Mouse (Mus musculus): Measurements from ENCODE around the gene Coa5.

Coa5 gene

GRCm38 (mm10) chr1:37428911-37429310, 992 bp downstream of the Coa5 start:
- no peak for DNase-seq

GRCm38 (mm10) chr1:37427144-37427875, 2.6 kb downstream of the Coa5 start:
- DNase-seq = no peak

- peak; percentile 93 to 95 for DNase-seq
These were observed 10.5 kb downstream of the Coa5 start for GRCm38 (mm10) chr1:37419420-37419819.

GRCm38 (mm10) chr1:37415394-37415793, 14.5 kb downstream of the Coa5 start:
- DNase-seq = no peak

- DNase-seq = no peak
These were observed 20.3 kb downstream of the Coa5 start for GRCm38 (mm10) chr1:37409647-37410046.

- no peak for DNase-seq
These were observed 21.2 kb downstream of the Coa5 start for GRCm38 (mm10) chr1:37408678-37409077.

DNA sequence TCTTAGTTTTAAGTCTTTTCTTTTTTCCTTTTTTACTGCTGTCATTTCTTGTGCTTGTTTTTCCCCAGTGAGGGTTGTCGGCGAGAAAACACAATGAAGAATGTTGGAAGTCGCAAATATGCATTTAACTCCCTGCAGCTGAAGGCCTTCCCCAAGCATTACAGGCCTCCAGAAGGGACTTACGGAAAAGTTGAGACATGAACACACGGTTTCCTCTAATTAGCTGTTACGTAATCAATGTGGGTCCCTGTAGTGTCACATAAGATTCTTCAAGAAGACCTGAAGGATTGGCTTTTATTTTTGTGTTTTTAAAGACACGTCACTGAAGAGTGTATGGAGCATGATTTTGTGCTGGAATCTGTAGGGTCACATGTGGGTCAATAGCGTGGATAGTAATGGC, 21.8 kb downstream of the Coa5 start:
- no peak for DNase-seq

DNA sequence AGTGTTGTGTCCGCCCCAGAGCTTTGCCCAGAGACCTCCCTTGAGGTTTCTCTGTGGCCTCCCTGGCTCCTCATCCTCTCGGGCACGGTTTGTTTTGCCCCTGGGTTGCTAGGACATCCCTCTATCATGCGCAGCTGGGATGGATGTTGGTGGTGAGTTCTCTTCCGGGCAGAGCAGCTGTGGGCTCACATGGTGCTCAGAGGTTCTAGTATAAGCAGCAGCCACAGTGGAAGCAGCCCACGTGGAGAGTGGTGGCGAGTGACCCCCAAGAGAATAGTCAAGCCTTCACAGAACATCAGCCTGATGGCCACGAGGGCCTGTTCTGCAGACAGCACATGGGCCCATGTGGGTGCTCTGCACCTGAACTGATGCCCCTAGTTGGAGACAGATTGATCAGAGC, 22.7 kb downstream of the Coa5 start:
- DNase-seq = no peak

DNA sequence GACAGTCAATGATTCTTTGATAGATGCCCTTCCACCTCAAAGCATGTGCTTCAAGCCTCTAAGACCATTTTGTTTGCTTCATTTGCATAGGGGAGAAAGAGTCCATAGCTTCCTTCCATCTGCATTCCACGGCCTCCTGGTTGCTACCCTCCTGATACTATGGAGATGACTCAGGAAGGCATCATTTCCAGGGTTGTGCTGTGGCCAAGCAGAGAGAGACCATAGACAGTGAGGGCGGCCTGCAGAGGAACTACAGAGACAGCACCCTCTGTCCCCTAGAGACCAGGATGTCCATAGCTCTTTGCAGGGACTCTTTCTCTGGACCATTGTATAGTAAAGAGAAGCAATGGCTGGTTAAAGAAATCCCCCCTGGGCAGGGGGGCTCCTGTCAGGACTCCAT, 24.8 kb downstream of the Coa5 start:
- no peak for DNase-seq

GRCm38 (mm10) chr1:37401687-37402086, 28.2 kb downstream of the Coa5 start:
- DNase-seq = peak; percentile 80 to 81

DNA sequence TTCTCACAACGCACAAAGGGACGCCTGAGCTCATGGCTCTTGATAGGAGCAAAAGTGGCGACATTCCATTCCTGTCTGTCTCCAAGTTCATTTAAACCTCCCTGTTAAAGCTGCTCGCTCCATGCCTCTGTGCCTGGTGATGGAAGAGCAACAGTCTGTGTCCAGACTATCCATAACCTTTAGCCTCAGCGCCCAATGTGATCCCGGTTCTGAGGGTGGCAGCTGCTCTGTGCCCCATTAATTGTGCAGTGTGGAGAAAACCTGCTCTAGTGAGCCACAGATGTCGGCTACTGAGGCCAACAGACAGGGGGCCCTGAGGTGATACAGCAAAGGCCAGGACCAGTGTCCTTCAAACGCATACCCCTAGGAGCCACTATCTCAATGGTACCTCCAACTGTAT, 30.2 kb downstream of the Coa5 start:
- DNase-seq = no peak

DNA sequence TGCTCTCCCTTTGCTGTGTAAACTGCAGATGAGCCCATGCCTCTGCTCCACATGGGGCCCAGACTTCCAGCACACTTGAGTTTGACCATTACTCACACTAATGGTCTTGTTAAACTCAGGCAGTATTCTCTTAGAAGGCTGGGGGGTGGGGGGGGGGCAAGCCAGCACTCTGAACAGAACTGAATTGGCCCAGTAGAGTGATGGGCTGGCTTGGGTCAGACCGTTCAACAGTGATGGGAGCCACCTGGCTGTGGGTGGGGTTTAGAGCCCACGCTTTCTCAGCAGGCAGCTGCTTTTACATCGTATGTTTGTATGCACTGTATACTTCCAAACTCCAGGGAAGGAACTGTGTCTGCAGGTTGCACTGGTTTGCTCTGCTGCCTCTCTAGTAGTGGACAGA, 30.9 kb downstream of the Coa5 start:
- DNase-seq = no peak

DNA sequence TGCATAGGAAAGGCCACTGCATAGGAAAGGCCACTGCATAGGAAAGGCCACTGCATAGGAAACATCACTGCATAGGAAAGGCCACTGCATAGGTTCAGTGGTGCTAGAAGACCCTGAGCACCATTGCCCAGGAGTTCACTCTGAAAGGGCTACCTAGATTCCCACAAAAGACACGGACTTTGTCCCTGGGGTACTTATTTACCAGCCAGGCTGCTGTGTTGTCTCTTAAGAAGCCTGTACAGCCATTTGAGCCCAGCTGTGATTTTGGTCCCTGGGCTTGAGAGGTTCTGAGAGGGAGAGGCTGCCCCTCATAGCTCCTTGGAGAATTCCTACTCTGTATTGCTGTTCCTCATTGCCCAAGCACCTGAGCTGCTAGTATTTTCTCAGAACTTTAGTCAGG, 33.4 kb downstream of the Coa5 start:
- DNase-seq = no peak

DNA sequence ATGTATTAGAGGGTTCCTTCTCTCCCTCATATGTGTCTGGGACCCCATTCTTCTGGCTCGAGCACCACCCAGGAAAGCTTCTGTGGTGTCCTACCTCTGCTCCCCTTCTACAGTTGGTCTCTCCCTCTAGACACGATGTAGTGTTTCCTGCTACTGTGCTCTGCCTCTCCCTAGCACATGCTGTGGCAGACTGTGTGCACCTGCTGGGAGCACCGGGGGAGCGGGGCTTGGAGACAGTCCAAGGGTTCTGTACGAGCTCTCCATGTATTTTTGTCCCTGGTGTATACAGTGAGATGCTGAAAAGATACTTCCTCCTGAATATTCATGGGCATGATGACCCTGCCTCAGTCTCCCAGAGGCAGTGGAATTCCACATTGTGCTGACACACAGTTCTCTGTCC, 36.7 kb downstream of the Coa5 start:
- no peak for DNase-seq

- DNase-seq = no peak
These were observed 43.4 kb downstream of the Coa5 start for GRCm38 (mm10) chr1:37386448-37386971.

DNA sequence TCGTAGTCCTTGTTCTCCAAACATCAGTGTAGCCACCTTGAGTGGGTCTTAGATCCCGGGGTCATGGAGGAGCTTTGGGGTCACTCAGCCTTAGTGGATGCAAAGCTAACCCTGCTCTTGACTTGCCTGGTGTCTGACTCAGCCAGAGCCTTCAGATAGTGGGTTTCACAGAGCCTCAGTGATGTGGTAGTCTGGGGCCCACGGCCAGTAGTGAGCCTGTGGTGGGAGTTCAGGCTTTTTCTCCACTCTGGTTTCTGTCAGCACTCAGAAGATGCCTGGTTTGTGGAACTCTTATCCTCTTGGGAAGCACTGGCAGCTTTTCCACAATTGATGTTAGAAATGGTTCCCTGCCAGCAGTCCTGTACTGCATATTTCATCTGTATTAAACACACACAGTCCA, 45.6 kb downstream of the Coa5 start:
- DNase-seq = no peak

DNA sequence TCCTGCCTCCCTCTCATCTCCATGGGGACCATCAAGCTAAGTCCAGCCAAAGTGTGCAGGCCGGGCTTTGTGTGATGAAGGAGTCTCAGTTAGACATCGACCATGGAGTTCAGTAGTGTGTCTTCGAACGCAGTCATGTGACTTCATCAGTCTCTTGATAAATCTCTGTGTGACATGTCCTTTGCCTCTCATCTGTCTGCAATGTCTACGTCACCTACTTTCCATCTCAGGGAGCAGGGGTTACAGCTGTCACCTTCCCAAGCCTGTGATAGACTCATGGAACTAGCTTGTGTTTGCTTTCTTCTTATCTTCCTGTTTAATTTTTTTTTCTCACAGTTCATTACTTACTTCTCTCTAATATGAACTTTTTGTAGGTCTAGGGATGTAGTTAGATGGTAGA, 49.0 kb downstream of the Coa5 start:
- no peak for DNase-seq

- DNase-seq = no peak
These were observed 50.4 kb downstream of the Coa5 start for GRCm38 (mm10) chr1:37379536-37379935.

- no peak for DNase-seq
These were observed 51.8 kb downstream of the Coa5 start for GRCm38 (mm10) chr1:37378095-37378494.

- no peak for DNase-seq
These were observed 53.2 kb downstream of the Coa5 start for GRCm38 (mm10) chr1:37376751-37377150.

GRCm38 (mm10) chr1:37376177-37376576, 53.7 kb downstream of the Coa5 start:
- no peak for DNase-seq

DNA sequence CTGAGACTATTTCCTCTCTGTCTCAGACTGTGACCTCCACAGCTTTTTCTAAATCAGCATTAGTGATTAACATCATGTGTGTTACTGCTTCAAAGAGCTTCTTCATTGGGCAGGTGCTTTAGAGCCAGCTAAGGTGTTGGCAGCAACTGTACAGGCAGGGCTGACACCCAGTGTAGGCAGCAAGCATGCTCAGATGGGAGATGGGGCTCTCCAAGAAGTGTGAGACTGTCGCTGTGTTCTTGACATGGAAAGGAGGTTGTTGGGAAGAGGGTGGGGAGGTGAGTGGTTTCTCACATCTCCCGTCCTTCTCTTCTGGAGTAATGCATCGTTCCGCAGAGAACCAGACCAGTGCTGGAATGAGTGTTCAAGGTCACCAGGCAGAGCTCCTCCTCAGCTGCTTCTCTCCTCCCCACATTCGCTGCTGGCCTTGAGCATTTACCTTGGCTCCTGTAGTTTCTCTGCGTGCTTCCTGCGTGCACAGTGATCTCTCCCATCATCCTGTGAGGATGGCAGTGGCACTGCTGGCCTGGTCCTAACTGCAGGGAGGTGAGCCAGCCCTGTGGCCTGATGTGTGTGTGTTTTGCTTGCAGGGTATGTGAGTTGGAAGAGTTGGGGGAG, 61.0 kb downstream of the Coa5 start:
- DNase-seq = no peak

GRCm38 (mm10) chr1:37368125-37368524, 61.8 kb downstream of the Coa5 start:
- DNase-seq = no peak

Measured in B cell, adult 2 months (primary cell).